Mouse (Mus musculus) frontal cortex, postnatal 25 days (tissue): ENCODE results near the gene Mc1r.
"Not testable (repeated sequence)": the region's sequence is repeated elsewhere in the genome, so short reads cannot be mapped to it uniquely, and the experiment has no call there.

ENCODE experiments used
- DNase-seq, 2 experiments: peaks; one replicate each; pipeline ENCODE4 v3.0.0; 2022; ENCODE audit warnings: low spot score in 2 of 2

The Mc1r gene

DNA sequence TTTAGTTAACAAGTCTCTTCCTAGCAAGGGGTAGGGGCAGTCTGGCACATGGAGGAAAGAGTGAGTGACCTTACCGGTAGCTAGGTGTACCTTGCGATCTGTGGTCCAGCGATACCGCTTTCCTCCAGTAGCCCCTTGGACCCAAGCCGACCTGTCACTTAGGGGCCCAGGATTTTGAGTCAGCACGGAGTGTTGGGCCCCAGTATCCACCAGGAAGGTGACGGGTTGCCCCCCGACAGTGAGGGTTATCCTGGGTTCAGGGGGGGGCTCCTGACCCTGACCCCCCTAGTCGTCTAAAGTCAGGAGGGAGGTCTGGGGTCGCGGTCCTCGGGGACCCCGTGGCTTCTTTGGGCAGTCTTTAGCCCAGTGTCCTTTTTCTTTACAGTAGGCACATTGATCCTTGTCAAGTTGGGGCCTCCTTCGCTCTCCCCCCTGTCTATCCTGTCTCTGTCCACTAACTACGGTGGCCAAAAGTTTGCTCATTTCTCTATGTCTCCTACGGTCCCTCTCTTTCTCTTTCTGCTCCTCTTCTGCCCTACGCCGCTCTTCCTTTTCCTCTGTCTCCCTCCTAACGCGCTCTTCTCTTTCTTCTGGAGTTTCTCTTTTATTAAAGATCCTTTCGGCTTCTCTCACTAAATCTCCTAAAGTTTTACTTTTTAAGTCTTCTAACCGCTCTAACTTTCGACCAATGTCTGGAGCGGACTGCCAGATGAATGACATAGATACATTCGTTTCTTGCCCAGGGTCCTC, 24.9 kb downstream of the Mc1r start:
- DNase-seq: no peak

DNA sequence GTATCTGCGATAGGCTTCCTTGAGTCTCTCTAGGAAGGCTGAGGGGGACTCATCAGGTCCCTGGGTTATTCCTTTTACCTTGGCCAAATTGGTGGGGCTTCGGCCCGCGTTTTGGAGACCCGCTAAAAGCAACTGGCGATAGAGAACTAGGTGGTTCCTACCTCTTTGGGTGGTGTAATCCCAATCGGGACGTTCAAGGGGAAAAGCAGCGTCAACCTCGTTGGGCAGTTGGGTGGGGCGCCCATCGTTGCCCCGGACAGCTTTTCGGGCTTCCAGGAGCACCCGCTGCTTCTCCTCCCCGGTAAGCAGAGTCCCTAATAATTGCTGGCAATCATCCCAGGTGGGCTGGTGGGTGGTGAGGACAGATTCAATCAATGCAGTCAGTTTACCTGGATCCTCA, 25.5 kb downstream of the Mc1r start:
- no peak for DNase-seq

DNA sequence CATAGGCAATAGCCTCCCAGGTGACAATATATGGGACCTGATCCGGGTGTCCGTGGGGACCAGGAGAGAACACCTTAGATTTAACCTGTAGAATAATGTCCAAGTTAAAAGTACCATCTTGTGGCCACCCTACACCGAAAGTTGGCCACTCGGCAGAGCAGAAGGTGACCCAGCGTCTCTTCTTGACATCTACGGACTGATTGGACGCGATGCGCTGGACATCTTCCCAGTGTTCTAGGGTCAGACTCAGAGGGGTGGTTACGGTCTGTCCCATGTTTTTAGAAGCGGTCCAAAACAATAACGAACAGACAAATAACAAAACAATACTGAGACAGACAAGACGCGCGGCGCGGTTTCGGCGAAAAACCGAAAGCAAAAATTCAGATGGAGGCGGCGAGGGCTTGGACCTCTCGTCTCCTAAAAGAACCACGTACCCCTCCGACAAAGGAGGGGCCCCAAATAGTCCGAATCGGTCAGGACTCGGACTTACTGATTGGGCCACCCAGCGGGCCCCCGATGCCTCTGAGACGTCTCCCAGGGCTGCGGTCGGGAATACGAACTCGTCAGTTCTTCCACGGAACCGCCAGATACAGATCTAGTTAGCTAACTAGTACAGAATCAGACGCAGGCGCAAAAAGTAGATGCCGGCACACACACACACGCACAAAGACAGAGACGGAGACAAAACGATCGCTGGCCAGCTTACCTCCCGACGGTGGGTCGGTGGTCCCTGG, 26.5 kb downstream of the Mc1r start:
- not testable (repeated sequence) for DNase-seq

DNA sequence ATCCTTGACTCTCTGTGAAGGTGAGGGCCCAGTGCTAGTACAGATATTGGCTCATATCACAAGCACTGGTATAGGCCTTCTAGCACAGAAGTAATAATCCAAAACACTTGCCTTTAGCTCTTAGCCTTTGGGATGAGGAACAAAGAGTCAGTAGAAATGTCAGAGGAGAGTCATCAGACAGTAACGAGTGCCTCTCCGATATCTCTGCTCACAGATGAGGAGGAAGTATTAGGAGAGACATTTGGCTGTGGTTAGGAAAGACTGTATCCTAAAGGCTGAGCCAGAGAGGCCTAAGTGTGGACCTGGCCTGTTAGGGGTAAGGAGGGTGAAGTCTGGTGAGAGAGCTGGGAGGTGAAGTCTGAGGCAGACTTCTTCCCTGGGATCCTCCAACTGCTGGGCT, 34.9 kb downstream of the Mc1r start:
- DNase-seq: no peak

DNA sequence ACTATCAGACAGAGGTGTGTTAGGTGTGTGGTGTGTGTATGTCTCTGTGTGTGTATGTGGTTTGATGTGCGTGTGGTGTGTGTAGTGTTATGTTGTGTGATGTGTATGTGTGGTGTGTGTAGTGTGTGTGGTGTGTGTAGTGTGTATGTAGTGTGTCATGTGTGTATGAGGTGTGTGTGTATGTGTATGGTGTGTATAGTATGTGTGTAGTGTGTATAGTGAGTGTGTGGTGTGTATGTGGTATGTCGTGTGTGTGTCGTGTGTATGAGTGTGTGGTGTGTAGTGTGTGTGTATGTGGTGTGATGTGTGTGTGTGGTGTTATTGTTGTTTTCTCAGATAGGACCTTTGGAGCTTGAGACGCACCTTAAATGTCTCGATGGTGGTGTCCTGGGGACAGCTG, 35.4 kb downstream of the Mc1r start:
- DNase-seq: no peak

DNA sequence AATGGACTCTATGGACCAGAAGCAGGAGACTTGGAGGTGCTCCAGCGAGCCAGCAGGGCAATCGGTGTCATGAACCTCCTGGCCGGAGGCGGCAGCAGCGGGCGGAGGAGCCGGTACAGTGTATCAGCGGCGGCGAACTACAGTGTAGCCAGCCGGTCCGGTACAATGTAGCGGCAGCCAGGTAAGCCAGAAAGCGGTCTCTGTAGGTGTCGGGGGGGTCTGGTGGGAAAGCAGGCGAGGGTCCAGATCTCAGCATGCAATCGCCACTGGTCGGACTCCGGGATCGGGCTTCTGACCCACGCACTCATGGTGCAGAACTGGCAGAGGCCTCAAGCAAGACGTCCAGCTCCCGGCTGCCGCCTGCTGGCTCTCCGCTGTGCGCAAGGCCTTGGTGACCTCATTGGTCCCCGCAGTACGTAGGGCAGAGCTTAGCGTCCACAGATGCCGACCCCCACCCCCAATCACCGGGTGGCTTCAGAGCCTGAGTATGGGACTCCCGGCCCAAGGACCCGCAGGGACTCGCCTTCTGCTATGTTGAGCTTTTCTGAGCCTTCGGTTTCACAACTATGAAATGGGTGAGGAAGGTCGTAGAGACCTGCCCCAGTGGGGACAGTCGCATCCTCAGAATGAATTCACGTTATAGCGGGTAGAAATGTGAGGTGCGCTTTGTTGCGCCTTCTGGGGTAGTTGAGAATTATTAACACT, 36.1 kb downstream of the Mc1r start:
- peak; percentile 91 to 92 for DNase-seq

DNA sequence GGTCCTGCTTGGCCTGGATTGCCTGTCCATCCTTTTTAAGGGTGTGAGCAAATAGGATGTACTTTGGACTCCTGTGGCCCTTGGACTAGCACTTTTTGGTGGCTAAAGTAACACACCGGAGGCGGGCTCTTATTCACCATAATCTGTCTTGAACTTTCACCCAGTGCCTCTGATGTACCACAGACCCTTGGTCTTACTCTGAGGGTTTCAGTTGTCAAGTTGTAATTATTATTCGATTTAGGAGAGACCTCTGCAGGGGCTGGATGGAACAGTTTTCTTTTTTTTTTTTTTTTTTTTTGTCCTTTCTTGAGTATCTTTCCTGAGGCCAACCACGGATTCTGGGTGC, 36.6 kb downstream of the Mc1r start:
- DNase-seq: no peak

DNA sequence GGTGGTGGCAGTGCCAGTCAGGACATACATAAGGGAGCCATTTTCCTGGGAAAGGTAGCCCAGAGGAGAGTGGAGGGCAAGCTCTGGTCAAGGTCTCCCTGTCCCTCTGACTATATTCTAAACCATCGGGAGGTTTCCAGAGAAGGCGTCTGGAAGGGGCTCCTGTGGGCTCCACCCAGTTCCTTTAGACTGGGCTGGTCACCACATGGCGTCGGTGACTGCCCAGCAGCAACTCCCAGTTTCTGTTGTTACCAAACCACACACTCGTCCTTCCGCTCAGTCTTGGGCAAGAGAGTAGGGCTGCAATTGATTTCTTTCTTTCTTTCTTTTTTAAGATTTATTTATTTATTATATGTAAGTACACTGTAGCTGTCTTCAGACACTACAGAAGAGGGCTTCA, 37.2 kb downstream of the Mc1r start:
- DNase-seq: no peak

DNA sequence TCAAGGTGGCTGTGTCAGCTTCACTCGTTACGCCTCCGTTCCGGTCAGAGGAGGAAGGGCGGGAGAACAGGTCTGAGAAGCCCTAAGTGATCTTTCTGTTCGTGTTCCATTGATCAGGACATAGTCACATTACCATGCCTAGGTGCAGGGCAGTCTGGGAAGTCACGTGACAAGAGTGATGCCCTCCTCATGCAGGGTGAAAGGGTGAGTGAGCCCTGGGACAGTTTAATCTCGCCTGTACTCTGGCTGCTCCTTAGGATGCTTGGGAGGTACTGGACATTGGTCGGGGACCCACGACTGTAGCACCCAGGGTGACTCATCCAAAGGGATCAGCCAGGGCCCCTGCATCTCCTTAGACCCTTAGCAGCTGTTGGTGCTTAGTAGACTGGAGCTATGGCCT, 39.1 kb downstream of the Mc1r start:
- no peak for DNase-seq

DNA sequence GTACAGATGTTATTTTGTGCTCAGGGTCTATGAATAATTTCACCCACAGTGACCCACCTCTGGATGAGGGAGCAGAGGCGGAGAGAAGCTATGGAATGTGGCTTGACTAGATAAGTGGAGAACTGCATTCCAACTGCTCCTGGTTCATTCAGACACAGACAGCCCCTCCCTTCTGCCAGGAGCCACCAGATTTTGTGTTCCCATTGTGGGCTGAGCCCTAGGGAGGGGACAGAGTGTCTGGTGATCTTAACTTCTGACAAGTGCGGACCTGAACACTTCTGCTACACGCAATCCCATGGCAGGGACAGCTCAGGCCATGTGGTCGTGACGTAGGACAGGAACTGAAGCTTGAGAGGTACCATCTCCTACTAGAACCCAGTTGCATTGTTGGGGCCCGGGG, 39.9 kb downstream of the Mc1r start:
- no peak for DNase-seq

DNA sequence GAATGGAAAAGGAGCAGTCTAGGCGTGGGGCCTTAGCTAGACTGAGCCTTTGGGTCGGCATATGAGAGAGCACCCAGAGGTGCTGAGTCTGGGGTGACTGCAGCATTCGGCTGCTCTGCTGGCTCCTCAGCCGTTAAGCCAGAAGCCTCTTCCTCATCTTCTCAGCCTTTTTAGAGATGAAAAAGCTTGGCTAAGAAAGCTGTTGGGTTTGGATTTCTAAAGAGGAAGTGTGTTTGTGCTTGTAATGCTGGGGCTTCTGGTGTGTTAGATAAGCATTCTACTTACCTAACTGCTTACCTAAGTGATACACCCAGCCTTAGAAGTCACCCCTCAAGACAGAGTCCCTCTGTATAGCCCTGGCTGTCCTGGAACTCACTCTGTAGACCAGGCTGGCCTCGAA, 43.9 kb downstream of the Mc1r start:
- DNase-seq: no peak

DNA sequence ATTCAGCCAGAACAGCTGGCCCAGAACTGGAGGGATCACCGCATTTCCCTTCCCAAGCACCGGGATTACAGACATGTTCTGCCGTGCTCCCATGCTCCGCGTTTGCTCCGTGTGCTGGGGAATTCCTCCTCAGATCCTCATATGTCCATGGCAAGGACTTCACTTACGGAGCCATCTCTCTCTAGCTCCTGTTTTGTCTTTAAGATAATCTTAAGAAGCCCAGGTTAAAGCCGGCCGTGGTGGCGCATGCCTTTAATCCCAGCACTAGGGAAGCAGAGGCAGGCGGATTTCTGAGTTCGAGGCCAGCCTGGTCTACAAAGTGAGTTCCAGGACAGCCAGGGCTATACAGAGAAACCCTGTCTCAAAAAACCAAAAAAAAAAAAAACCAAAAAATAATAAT, 44.8 kb downstream of the Mc1r start:
- not testable (repeated sequence) for DNase-seq

DNA sequence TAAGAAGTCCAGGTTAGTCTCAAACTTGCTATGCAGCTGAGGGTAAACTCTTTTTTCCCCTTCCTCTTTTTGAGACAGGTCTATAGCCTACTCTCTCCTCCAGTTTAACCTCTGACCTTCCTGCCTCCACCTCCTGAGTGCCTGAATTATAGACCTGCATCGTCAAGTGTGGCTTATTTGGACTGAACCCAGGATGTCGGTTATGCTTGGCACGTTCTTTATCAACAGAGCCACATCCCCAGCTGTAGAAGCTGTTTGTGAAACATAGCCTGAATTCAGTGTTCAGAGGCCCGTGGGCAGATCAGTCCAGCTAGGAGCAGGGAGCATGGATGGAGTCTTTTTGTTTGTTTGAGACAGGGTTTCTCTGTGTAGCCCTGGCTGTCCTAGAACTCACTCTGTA, 45.2 kb downstream of the Mc1r start:
- DNase-seq: no peak

DNA sequence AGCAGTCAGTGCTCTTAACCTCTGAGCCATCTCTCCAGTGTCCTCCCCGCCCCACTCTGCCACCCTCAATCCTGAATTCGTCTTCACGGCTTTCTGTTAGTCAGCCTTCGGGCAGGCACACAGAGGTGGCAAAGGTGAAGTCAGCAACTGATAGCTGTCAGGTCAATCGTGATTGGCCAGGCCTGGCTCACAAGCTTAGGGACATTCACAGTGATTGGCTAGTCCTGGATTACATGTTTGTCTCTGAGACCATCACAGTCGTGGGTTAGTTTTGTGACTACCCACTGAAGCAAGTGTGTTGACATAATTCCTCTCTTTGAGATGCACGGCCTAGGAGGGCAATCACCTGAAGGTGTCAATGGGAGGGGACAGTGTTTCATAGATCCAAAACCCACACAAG, 46.4 kb downstream of the Mc1r start:
- DNase-seq: no peak

DNA sequence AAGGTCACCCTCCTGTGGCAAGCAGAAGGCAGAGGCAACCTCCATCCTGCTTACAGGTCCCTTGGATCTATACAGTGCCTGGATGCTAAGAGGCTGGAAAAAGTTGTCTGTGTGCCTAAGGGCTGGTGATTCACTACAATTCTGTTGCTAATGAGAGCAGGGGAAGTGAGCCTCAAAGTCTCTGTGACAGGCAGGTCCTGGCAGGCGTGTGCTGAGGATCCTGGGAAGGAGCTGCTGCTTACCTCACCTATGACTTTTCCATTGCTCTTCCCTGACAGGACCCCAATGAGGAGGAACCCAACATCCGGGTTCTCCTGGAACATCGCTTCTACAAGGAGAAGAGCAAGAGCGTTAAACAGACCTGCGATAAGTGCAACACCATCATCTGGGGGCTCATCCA, 47.0 kb downstream of the Mc1r start:
- DNase-seq: no peak

DNA sequence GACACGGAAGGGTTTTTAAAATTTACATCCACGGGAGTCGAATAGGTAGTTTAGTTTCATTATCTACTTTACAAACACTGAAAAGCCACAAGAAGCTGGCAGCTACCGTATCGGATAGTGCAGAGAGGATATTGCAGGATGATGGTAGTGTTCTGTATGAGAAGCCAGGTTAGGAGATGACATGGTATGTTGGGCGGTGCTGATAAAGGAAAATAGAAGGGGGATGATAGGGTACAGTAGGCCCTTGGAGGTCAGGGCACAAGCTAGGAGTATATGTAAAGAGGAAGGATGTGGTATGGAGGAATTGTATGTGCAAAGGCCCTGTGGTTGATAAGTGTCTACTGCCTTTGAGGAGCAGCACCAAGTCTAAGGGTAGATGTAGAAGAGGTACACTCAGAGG, 47.7 kb downstream of the Mc1r start:
- DNase-seq: no peak
